Mouse (Mus musculus) layer of hippocampus, postnatal 10 days (tissue): ENCODE measurements around the gene Cmc2. TPM values are rescaled to one million over a fixed set of nuclear protein-coding genes. Genes with fewer than 3 reads are reported as not detected.

Experiments used
- DNase-seq, 2 experiments: peaks; one replicate each; pipeline ENCODE4 v3.0.0; 2021; ENCODE audit warnings: low spot score in 2 of 2
- long read RNA-seq: library from polyadenylated mRNA; stranded (forward); transcript quantifications from one replicate; pipeline ENCODE4 v2.0.0, GENCODE M21; 2023
- total RNA-seq, 2 experiments: library from RNA; stranded (reverse); gene quantifications; 2 replicates each; pipeline ENCODE4 v1.2.3; 2021

The Cmc2 gene
- total RNA-seq: 10 to 100 TPM; 11.8 to 12.5 TPM
- long read RNA-seq, transcript Cmc2-205 (4 exons, 1,459 nt): major isoform, 6 of 8 reads
- long read RNA-seq, partial matches to known transcripts: 0 of 8 reads
- long read RNA-seq, other reads (novel, unspliced or antisense): 0 of 8 reads

- DNase-seq: peak; percentile 92 to 95
Observed at GRCm38 (mm10) chr8:116921337-116922059, at the start of gene Cmc2, which contains the start of gene Cenpn. Gene Cmc2, minus strand, starts transcription at chr8:116921455. Gene Cenpn, plus strand, starts transcription at chr8:116921730.

- DNase-seq: no peak
Observed at GRCm38 (mm10) chr8:116969531-116969930, 48.3 kb upstream of the Cmc2 start.

GRCm38 (mm10) chr8:116954415-116954814 is 33.2 kb upstream of the Cmc2 start:
- DNase-seq: peak in 1 of 2 experiments; percentile 40

GRCm38 (mm10) chr8:116952428-116952827 is 31.2 kb upstream of the Cmc2 start:
- DNase-seq: no peak

- DNase-seq: no peak
Observed at GRCm38 (mm10) chr8:116951778-116952177, 30.5 kb upstream of the Cmc2 start.

GRCm38 (mm10) chr8:116951369-116951768 is 30.1 kb upstream of the Cmc2 start:
- no peak for DNase-seq

GRCm38 (mm10) chr8:116947589-116947988 is 26.3 kb upstream of the Cmc2 start:
- DNase-seq: no peak

GRCm38 (mm10) chr8:116946851-116947250 is 25.6 kb upstream of the Cmc2 start:
- DNase-seq: no peak

GRCm38 (mm10) chr8:116946268-116946838 is 25.1 kb upstream of the Cmc2 start:
- DNase-seq: no peak

GRCm38 (mm10) chr8:116945169-116945910 is 24.1 kb upstream of the Cmc2 start:
- DNase-seq: no peak

- DNase-seq: no peak
Observed at GRCm38 (mm10) chr8:116944385-116944696, 23.1 kb upstream of the Cmc2 start.

- peak in 1 of 2 experiments; percentile 24 for DNase-seq
Observed at GRCm38 (mm10) chr8:116943555-116944384, 22.5 kb upstream of the Cmc2 start.

GRCm38 (mm10) chr8:116943161-116943554 is 21.9 kb upstream of the Cmc2 start, which contains the start of gene Atmin:
Gene Atmin, plus strand, starts transcription at chr8:116943393.
- DNase-seq: peak; percentile 77 to 88

- DNase-seq: no peak
Observed at GRCm38 (mm10) chr8:116942284-116943058, 21.2 kb upstream of the Cmc2 start.

GRCm38 (mm10) chr8:116935506-116935905 is 14.3 kb upstream of the Cmc2 start:
- DNase-seq: no peak

- no peak for DNase-seq
Observed at GRCm38 (mm10) chr8:116934976-116935375, 13.7 kb upstream of the Cmc2 start.

GRCm38 (mm10) chr8:116928588-116928987 is 7.3 kb upstream of the Cmc2 start:
- DNase-seq: no peak

GRCm38 (mm10) chr8:116927880-116928279 is 6.6 kb upstream of the Cmc2 start:
- DNase-seq: no peak

- no peak for DNase-seq
Observed at GRCm38 (mm10) chr8:116923526-116923925, 2.3 kb upstream of the Cmc2 start.

GRCm38 (mm10) chr8:116922060-116922757 is 954 bp upstream of the Cmc2 start:
- DNase-seq: no peak
